Mouse (Mus musculus) heart, postnatal 14 days (tissue): Measurements from ENCODE around the gene Kcmf1. TPM values are rescaled to one million over a fixed set of nuclear protein-coding genes. Genes with fewer than 3 reads are reported as not detected.

Source experiments
- DNase-seq, 2 experiments: peaks; one replicate each; pipeline ENCODE4 v3.0.0; 2021 to 2022
- intact Hi-C: fragments of 180-260 bp; cut with DNase I; formaldehyde crosslinking; loops from one replicate; pipeline ENCODE4 v1.15.1; 2025
- total RNA-seq, 2 experiments: library from RNA; stranded (reverse); gene quantifications; 2 replicates each; pipeline ENCODE4 v1.2.3; 2021

Kcmf1 gene
- total RNA-seq, 2 experiments from 2014 or later = 84.8 to 85.3 TPM

DNA sequence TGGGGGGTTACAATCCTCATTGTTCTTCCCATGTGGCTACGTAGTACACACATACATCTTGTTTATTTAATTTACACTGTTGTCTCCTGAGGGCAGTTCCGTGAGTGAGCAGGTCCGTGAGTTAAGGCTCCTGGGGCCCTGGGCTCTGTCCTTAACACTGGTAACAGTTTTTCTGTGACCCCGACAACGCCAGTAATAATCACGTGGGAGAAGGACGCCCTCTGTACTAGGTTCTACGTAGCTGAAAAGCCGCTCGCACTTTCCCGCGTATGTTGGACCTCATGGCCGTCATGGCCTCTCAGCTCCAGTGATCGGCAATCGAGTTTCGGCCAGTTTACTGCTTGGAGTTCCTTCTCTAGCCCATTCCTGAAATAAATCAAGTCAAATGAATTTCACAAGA, 104.3 kb downstream of the Kcmf1 start:
- intact Hi-C loops = no loop called here
- DNase-seq = no peak

DNA sequence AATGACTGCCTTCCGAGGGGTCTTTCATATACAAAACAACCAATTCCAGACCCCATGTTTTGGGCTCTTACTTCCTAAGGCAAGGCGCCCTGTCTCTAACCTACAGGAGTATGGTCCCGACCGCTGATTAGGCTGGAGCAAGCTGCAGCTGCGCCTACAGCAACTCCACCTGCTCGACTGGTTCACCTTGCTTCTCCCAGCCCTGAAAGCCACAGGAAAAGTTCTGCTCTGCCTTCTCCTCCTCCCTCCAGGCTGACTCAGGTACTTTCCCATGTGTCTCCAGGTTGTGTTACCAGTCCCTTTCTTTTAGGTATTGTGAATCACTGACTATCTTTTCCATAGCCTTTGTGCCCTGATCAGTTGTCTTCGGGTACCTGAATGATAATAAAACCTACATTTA, 104.9 kb downstream of the Kcmf1 start:
- DNase-seq = no peak
- intact Hi-C loops = no loop called here

DNA sequence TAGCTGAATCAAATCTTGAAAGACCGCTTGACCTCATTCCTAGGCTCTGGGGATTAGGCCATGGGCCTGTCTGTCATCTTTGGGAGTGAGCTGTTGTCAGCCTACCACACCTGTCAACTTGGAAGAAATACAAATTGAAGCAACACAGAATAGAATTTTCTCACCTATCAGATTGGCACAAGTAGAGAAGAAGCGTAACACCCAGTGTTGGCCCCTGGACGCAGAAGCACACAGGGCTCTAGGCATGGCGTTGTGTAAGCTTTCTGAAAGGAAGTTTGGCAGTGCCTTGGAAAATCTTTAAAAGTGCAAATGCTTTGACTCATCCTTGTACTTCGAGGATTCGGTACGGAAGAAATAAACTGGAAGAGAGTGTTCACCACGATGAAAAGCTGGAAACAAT, 107.1 kb downstream of the Kcmf1 start:
- no peak for DNase-seq
- intact Hi-C loops = no loop called here

Other genes starting within 250 kb of the Kcmf1 start
- gene Tcf7l1, start 110.7 kb downstream of the Kcmf1 start, total RNA-seq = 10 to 100 TPM; 15.0 to 17.8 TPM
- 100 to 1,000 TPM; 220 to 281 TPM for gene Tmsb10, start 58.8 kb upstream of the Kcmf1 start, total RNA-seq